Mouse (Mus musculus) kidney, adult 2 months (tissue): ENCODE data around the gene Bcl2a1d.
"Not testable (repeated sequence)": the region's sequence is repeated elsewhere in the genome, so short reads cannot be mapped to it uniquely, and the experiment has no call there.

Experiments
- CTCF ChIP-seq: fragments of 200-500 bp; conservative IDR thresholded peaks from 2 replicates; pipeline ENCODE4 v1.5.1; 2011; ENCODE audit warnings: low read depth, mild to moderate bottlenecking, control low read depth, low read length, moderate library complexity, mixed read lengths; ENCODE audit not compliant: insufficient read depth, insufficient read length
- POLR2A ChIP-seq: fragments of 200-500 bp; IDR thresholded peaks from one replicate; pipeline ENCODE4 v1.6.1; 2011; ENCODE audit warnings: low read depth, low read length, control low read depth

GRCm38 (mm10) chr9:88698746-88699145 lies 33.0 kb downstream of the Bcl2a1d start:
- not testable (repeated sequence) for TF ChIP-seq CTCF, POLR2A
